26 mouse cellular contexts compared by ENCODE assay signal in genomic region chr10:25952838-25953237, GRCm38 (mm10).
DNase-seq lines count a peak whose midpoint lies in the region; ATAC-seq and TF ChIP-seq lines count a peak whose summit lies in the region.
"Had no signal": no experiment of that assay in that cellular context is flagged by ENCODE, and none has a peak within 500 bp of the region (broad histone marks: within the 10 kb centered on the region; RNA-seq: fewer than 3 reads in every experiment).

No protein-coding gene starts in this region.

- H3K36me3 ChIP-seq in kidney, postnatal 0 days (ENCODE audit: insufficient read depth, low read length) = no peaks in the 10 kb centered on the region
- H3K36me3 ChIP-seq in CH12.LX (replicated peaks in 1 of 2; ENCODE audit: control insufficient read depth in 1 of 2, insufficient read depth in 1 of 2, low read length in 1 of 2) = no peaks in the 10 kb centered on the region
- no peaks in the 10 kb centered on the region for H3K36me3 ChIP-seq in intestine, embryonic 14.5 days (ENCODE audit: control insufficient read depth, insufficient read depth, low read length)
- no peaks in the 10 kb centered on the region for H3K36me3 ChIP-seq in intestine, postnatal 0 days (ENCODE audit: control insufficient read depth, insufficient read depth)
- H3K36me3 ChIP-seq: forebrain, embryonic 10.5 days; heart, embryonic 12.5 days; heart, embryonic 15.5 days; hindbrain, embryonic 10.5 days; hindbrain, embryonic 13.5 days had no signal

- dilution Hi-C loops in CH12.LX (cut with MboI; ENCODE audit: extremely low pct_ligation_motif_present, extremely low pct_unique_long_range_greater_than_20kb, low sequenced_read_pairs) = no loop called here

- H3K4me2 ChIP-seq in kidney, postnatal 0 days (ENCODE audit: low read length) = no peak overlapping the region
- 0 out of 2 replicates have a peak overlapping the region, but pooled peaks have one; percentile 80 for H3K4me2 ChIP-seq in CH12.LX (ENCODE audit: insufficient read depth, low read depth, poor library complexity, severe bottlenecking)
- no peak overlapping the region for H3K4me2 ChIP-seq in intestine, embryonic 14.5 days (ENCODE audit: low read length)
- no peak overlapping the region for H3K4me2 ChIP-seq in intestine, postnatal 0 days (replicated peaks; ENCODE audit: low read depth)
- H3K4me2 ChIP-seq: forebrain, embryonic 13.5 days; heart, embryonic 12.5 days; heart, embryonic 15.5 days; hindbrain, embryonic 13.5 days had no signal

- in situ Hi-C loops in CH12.LX (cut with MboI; ENCODE audit: low pct_ligation_motif_present, low pct_unique_long_range_greater_than_20kb, low sequenced_read_pairs) = no loop called here

- H3K4me1 ChIP-seq in kidney, postnatal 0 days (replicated peaks; ENCODE audit: insufficient read depth, low read length) = no peaks in the 10 kb centered on the region
- peaks cover 6 to 17% of the 10 kb centered on the region in 2 experiments for H3K4me1 ChIP-seq in CH12.LX (ENCODE audit: control insufficient read depth in 1 of 2, insufficient read depth in 2 of 2)
- H3K4me1 ChIP-seq in intestine, embryonic 14.5 days (replicated peaks; ENCODE audit: control insufficient read depth, insufficient read depth, low read length) = no peaks in the 10 kb centered on the region
- no peaks in the 10 kb centered on the region for H3K4me1 ChIP-seq in intestine, postnatal 0 days (replicated peaks; ENCODE audit: control insufficient read depth, insufficient read depth, low read length)
- H3K4me1 ChIP-seq: forebrain, embryonic 13.5 days; heart, embryonic 12.5 days; heart, embryonic 15.5 days; hindbrain, embryonic 13.5 days had no signal

- TF ChIP-seq POLR2A in CH12.LX (IDR thresholded peaks at IDR 0.05; ENCODE audit: low read depth, low read length) = no peak

- H3K27me3 ChIP-seq in kidney, postnatal 0 days (ENCODE audit: insufficient read depth, low read length) = no peaks in the 10 kb centered on the region
- H3K27me3 ChIP-seq in CH12.LX (replicated peaks) = no peaks in the 10 kb centered on the region
- no peaks in the 10 kb centered on the region for H3K27me3 ChIP-seq in intestine, embryonic 14.5 days (replicated peaks; ENCODE audit: control insufficient read depth, insufficient read depth, low read length)
- no peaks in the 10 kb centered on the region for H3K27me3 ChIP-seq in intestine, postnatal 0 days (replicated peaks; ENCODE audit: control insufficient read depth, insufficient read depth, low read length)
- H3K27me3 ChIP-seq: heart, embryonic 15.5 days; hindbrain, embryonic 13.5 days had no signal

- peak; percentile 24 for DNase-seq in kidney, postnatal 0 days (ENCODE audit: low spot score)
- no peak for DNase-seq in kidney, postnatal 14 days
- DNase-seq in CH12.LX (ENCODE audit: extremely low read depth) = no peak
- DNase-seq in intestine, embryonic 14.5 days (ENCODE audit: low spot score) = no peak
- DNase-seq in embryo, embryonic 10.5 days (ENCODE audit: low spot score) = no peak
- DNase-seq in left cerebral cortex, adult 8-10 months (ENCODE audit: low spot score in 2 of 2) = no peak
- DNase-seq: adrenal gland, adult 8-10 months; adrenal gland, postnatal 25 days; B cell, adult 2 months; cerebellum, adult 11-12 months; cerebellum, adult 8-10 months; cerebellum, postnatal 10 days; cerebellum, postnatal 36 days; gastrocnemius, adult 2 months; gastrocnemius, postnatal 14 days; heart, adult 18-20 months; heart, postnatal 10 days; heart, postnatal 36 days had no signal

- no peak overlapping the region for H3K27ac ChIP-seq in kidney, postnatal 0 days
- H3K27ac ChIP-seq in CH12.LX (ENCODE audit: insufficient read depth, low read depth) = no peak overlapping the region
- H3K27ac ChIP-seq in intestine, embryonic 14.5 days (ENCODE audit: low read depth) = no peak overlapping the region
- H3K27ac ChIP-seq in intestine, postnatal 0 days (ENCODE audit: low read depth, low read length) = no peak overlapping the region
- H3K27ac ChIP-seq: forebrain, embryonic 10.5 days; forebrain, embryonic 13.5 days; gastrocnemius, adult 2 months; heart, embryonic 15.5 days; hindbrain, embryonic 10.5 days; hindbrain, embryonic 13.5 days had no signal

- H3K4me3 ChIP-seq in kidney, postnatal 0 days (replicated peaks; ENCODE audit: low read depth, low read length) = no peak overlapping the region
- no peak overlapping the region for H3K4me3 ChIP-seq in CH12.LX (replicated peaks in 1 of 3; ENCODE audit: low read depth in 2 of 3, low read length in 2 of 3, poor library complexity in 1 of 3)
- H3K4me3 ChIP-seq in intestine, embryonic 14.5 days (ENCODE audit: low read depth, low read length) = no peak overlapping the region
- no peak overlapping the region for H3K4me3 ChIP-seq in intestine, postnatal 0 days (ENCODE audit: low read depth, low read length)
- H3K4me3 ChIP-seq: forebrain, embryonic 10.5 days; forebrain, embryonic 13.5 days; gastrocnemius, adult 2 months; heart, embryonic 12.5 days; heart, embryonic 15.5 days; hindbrain, embryonic 10.5 days; hindbrain, embryonic 13.5 days had no signal

- H3K79me2 ChIP-seq in CH12.LX (replicated peaks; ENCODE audit: control insufficient read depth, extremely low read depth, insufficient read depth, poor library complexity, severe bottlenecking) = no peaks in the 10 kb centered on the region

- no peaks in the 10 kb centered on the region for H3K9me3 ChIP-seq in kidney, postnatal 0 days (replicated peaks; ENCODE audit: low read length)
- no peaks in the 10 kb centered on the region for H3K9me3 ChIP-seq in CH12.LX (replicated peaks; ENCODE audit: low read length)
- H3K9me3 ChIP-seq in intestine, embryonic 14.5 days (ENCODE audit: control insufficient read depth, low read length) = no peaks in the 10 kb centered on the region
- no peaks in the 10 kb centered on the region for H3K9me3 ChIP-seq in intestine, postnatal 0 days (ENCODE audit: control insufficient read depth)
- H3K9me3 ChIP-seq: forebrain, embryonic 10.5 days; forebrain, embryonic 13.5 days; heart, embryonic 12.5 days; heart, embryonic 15.5 days; hindbrain, embryonic 10.5 days; hindbrain, embryonic 13.5 days had no signal

- TF ChIP-seq EP300 in CH12.LX (IDR thresholded peaks at IDR 0.05; ENCODE audit: low read length) = no peak

- 34% methylated on average over 7 of the region's 7 CpGs for WGBS in kidney, postnatal 0 days
- 38% methylated on average over 7 of the region's 7 CpGs for WGBS in intestine, embryonic 14.5 days
- WGBS in intestine, postnatal 0 days = 34% methylated on average over 7 of the region's 7 CpGs

- no peak for TF ChIP-seq RAD21 in CH12.LX (IDR thresholded peaks at IDR 0.05; ENCODE audit: low read depth, low read length)

- ATAC-seq in kidney, postnatal 0 days (replicated peaks; ENCODE audit: low FRiP score, low read depth) = no peak
- ATAC-seq in intestine, embryonic 14.5 days (replicated peaks; ENCODE audit: low FRiP score, low TSS enrichment, low read depth) = 0 out of 2 replicates have a peak, but pooled peaks have one; percentile 8
- peak; percentile 60; the same call in 1 of the 2 replicates for ATAC-seq in intestine, postnatal 0 days
- ATAC-seq: forebrain, embryonic 13.5 days; hindbrain, embryonic 16.5 days had no signal

- no peak for TF ChIP-seq CTCF in kidney, postnatal 0 days (IDR thresholded peaks at IDR 0.05; ENCODE audit: low read depth)
- TF ChIP-seq CTCF in CH12.LX (conservative IDR thresholded peaks at IDR 0.05 in 1 of 2, IDR thresholded peaks at IDR 0.05 in 1 of 2; ENCODE audit: low read depth in 2 of 2, low read length in 2 of 2) = no peak
- TF ChIP-seq CTCF in intestine, postnatal 0 days (IDR thresholded peaks at IDR 0.05; ENCODE audit: low read depth) = no peak

- no peak overlapping the region for H3K9ac ChIP-seq in kidney, postnatal 0 days (ENCODE audit: low read depth, low read length)
- H3K9ac ChIP-seq in CH12.LX (ENCODE audit: insufficient read depth, low read depth) = no peak overlapping the region
- H3K9ac ChIP-seq in intestine, embryonic 14.5 days (ENCODE audit: low read length) = no peak overlapping the region
- no peak overlapping the region for H3K9ac ChIP-seq in intestine, postnatal 0 days (ENCODE audit: low read depth, low read length)
- H3K9ac ChIP-seq: forebrain, embryonic 13.5 days; heart, embryonic 12.5 days; heart, embryonic 15.5 days; hindbrain, embryonic 13.5 days had no signal

TF ChIP-seq in CH12.LX, 34 proteins besides CTCF, POLR2A, EP300 and RAD21:
- TF ChIP-seq POLR2AphosphoS2 (IDR thresholded peaks at IDR 0.05; ENCODE audit: low read depth, low read length) (no peak), GABPA (IDR thresholded peaks at IDR 0.05; ENCODE audit: insufficient replicate concordance, low read depth, low read length) (no peak), HCFC1 (IDR thresholded peaks at IDR 0.05; ENCODE audit: low read depth, low read length) (no peak), USF2 (conservative IDR thresholded peaks at IDR 0.05; ENCODE audit: low read depth, low read length) (no peak), ELF1 (IDR thresholded peaks at IDR 0.05; ENCODE audit: low read depth, low read length) (no peak)
